Mouse (Mus musculus) hindbrain, embryonic 14.5 days (tissue): ENCODE measurements around the gene Rab17. TPM values are rescaled to one million over a fixed set of nuclear protein-coding genes. Genes with fewer than 3 reads are reported as not detected.

Source experiments
- ATAC-seq: fragments of 200-750 bp; cut with Nextera tagmentation; 2 replicates; pipeline ENCODE4 v1.8.0; 2017; ENCODE audit warnings: moderate number of reproducible peaks, mild to moderate bottlenecking, moderate TSS enrichment, moderate library complexity; ENCODE audit not compliant: low FRiP score
- DNase-seq: peaks from one replicate; pipeline ENCODE4 v3.0.0-alpha.2; 2015; ENCODE audit warnings: low spot score
- H3K27ac ChIP-seq: fragments of 300-500 bp; sonication (generic); 2 replicates; pipeline ENCODE4 v1.5.1; 2014; ENCODE audit warnings: mild to moderate bottlenecking, moderate library complexity
- H3K27me3 ChIP-seq: fragments of 300-500 bp; sonication (generic); 2 replicates; pipeline ENCODE4 v1.6.1; 2014; ENCODE audit warnings: mild to moderate bottlenecking, low read length, mixed read lengths; ENCODE audit not compliant: control insufficient read depth, insufficient read depth
- H3K36me3 ChIP-seq: fragments of 300-500 bp; sonication (generic); replicated peaks from 2 replicates; pipeline ENCODE4 v1.6.1; 2014; ENCODE audit not compliant: control insufficient read depth, insufficient read depth
- H3K4me1 ChIP-seq: fragments of 300-500 bp; sonication (generic); replicated peaks from 2 replicates; pipeline ENCODE4 v1.6.1; 2014; ENCODE audit warnings: antibody characterized with exemption, low read length, mixed read lengths; ENCODE audit not compliant: control insufficient read depth, insufficient read depth
- H3K4me2 ChIP-seq: fragments of 300-500 bp; sonication (generic); replicated peaks from 2 replicates; pipeline ENCODE4 v1.6.1; 2014; ENCODE audit warnings: mild to moderate bottlenecking, moderate library complexity
- H3K4me3 ChIP-seq: fragments of 300-500 bp; sonication (generic); replicated peaks from 2 replicates; pipeline ENCODE4 v1.5.1; 2014; ENCODE audit warnings: mild to moderate bottlenecking, low read length
- H3K9ac ChIP-seq: fragments of 300-500 bp; sonication (generic); 2 replicates; pipeline ENCODE4 v1.6.1; 2014
- H3K9me3 ChIP-seq: fragments of 300-500 bp; sonication (generic); 2 replicates; pipeline ENCODE4 v1.6.1; 2016; ENCODE audit warnings: low read length; ENCODE audit not compliant: control insufficient read depth
- WGBS: fragments of 180-500 bp; shearing (Covaris S2); extraction: QIAGEN DNeasy Blood & Tissue Kit; methylation state at CpG from one replicate; pipeline ENCODE4 v1.1.7; 2014; 5-methylcytosine and 5-hydroxymethylcytosine counted together
- polyA plus RNA-seq: library from polyadenylated mRNA; unstranded; fragments of >200 nt; fragmentation: Nextera tagmentation; extraction: Ambion mirVana; gene quantifications from 2 replicates; pipeline ENCODE4 v1.2.1, GENCODE M21; 2014

The Rab17 gene
- polyA plus RNA-seq, 1 experiment from 2014 or later = not detected

DNA sequence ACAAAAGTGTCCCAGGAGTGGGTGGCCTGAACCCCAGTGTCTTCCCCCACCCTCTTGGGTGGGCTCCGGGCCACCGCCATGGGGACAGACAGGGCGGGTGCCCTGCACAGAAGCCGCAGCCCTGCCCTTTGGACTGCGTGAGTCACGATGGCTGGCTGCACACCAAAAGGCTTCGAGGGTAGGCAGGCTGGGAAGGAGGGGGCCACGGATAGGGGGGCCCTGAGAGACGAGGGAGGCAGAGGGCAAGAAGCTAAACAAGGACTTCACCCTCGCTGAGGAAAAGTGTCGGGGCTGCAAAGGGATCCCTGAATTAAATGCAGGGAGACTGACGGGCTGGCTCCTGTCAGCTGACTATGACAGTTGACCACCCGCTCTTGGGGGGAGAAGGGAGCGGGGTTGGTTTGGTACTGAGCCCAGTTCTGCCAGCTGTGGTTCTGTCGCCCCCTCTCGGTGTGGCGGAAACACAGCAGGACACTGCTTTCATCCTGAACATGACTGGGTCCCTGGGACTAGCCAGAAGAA is 59.8 kb downstream of the Rab17 start:
- Histone ChIP-seq H3K9ac (no peak overlapping the region), H3K9me3 (no peaks in the 10 kb centered on the region), H3K4me1 (no peaks in the 10 kb centered on the region; the same call in 1 of the 2 replicates), H3K4me3 (no peak overlapping the region), H3K4me2 (0 out of 2 replicates have a peak overlapping the region, but pooled peaks have one; percentile 6), H3K27me3 (no peaks in the 10 kb centered on the region), H3K36me3 (no peaks in the 10 kb centered on the region), H3K27ac (no peak overlapping the region)
- ATAC-seq = peak; percentile 60; the same call in 1 of the 2 replicates
- DNase-seq = no peak
- 29% methylated on average over 17 of the region's 17 CpGs for WGBS

GRCm38 (mm10) chr1:90909161-90909560 is 60.3 kb downstream of the Rab17 start:
- Histone ChIP-seq H3K9me3 (no peaks in the 10 kb centered on the region), H3K4me3 (no peak overlapping the region), H3K27me3 (no peaks in the 10 kb centered on the region), H3K27ac (no peak overlapping the region), H3K4me1 (no peaks in the 10 kb centered on the region), H3K36me3 (no peaks in the 10 kb centered on the region), H3K4me2 (no peak overlapping the region), H3K9ac (no peak overlapping the region)
- ATAC-seq (no peak), DNase-seq (no peak)

Other genes starting within 250 kb of the Rab17 start
- gene Col6a3, start 125.7 kb downstream of the Rab17 start, polyA plus RNA-seq = 11.9 and 12.6 TPM in 2 replicates
- gene Mlph, start 54.6 kb downstream of the Rab17 start, polyA plus RNA-seq = 0.13 TPM in 2 replicates
- gene Prlh, start 16.6 kb downstream of the Rab17 start, polyA plus RNA-seq = not detected in 2 replicates
- gene Lrrfip1, start 29.1 kb upstream of the Rab17 start, polyA plus RNA-seq = 39.5 and 43.3 TPM in 2 replicates
- 0.43 and 0.78 TPM in 2 replicates for gene Rbm44, start 175.4 kb upstream of the Rab17 start, polyA plus RNA-seq
- gene Ramp1, start 210.2 kb upstream of the Rab17 start, polyA plus RNA-seq = 12.5 and 14.2 TPM in 2 replicates